Mouse (Mus musculus) bone marrow macrophage, adult 2 months (primary cell): ENCODE results near the gene Gria2. TPM values are rescaled to one million over a fixed set of nuclear protein-coding genes. Genes with fewer than 3 reads are reported as not detected.

Source experiments
- H3K27ac ChIP-seq: 2 replicates; pipeline ENCODE4 v1.5.1; 2012; ENCODE audit warnings: low read depth, low read length; ENCODE audit not compliant: insufficient read depth
- H3K4me1 ChIP-seq: 2 replicates; pipeline ENCODE4 v1.6.1; 2012; ENCODE audit warnings: low read length; ENCODE audit not compliant: control insufficient read depth, insufficient read depth
- H3K4me3 ChIP-seq: 2 replicates; pipeline ENCODE4 v1.5.1; 2012; ENCODE audit warnings: mild to moderate bottlenecking, low read length, moderate library complexity; ENCODE audit not compliant: insufficient read depth
- CTCF ChIP-seq: IDR thresholded peaks from 2 replicates; pipeline ENCODE4 v1.5.1; 2012; ENCODE audit warnings: low read depth, mild to moderate bottlenecking, low read length, moderate library complexity
- POLR2A ChIP-seq: IDR thresholded peaks from 2 replicates; pipeline ENCODE4 v1.6.1; 2012; ENCODE audit warnings: mild to moderate bottlenecking, low read depth, low read length, borderline replicate concordance
- polyA plus RNA-seq: library from polyadenylated mRNA; stranded (reverse); fragments of >200 nt; gene quantifications from 2 replicates; pipeline ENCODE4 v1.2.4, GENCODE M21; 2012; ENCODE audit not compliant: missing spikeins, insufficient read depth, insufficient read length

Gene Gria2
- polyA plus RNA-seq, 1 experiment: not detected

- Histone ChIP-seq H3K4me1 (no peaks in the 10 kb centered on the region), H3K4me3 (no peak overlapping the region), H3K27ac (no peak overlapping the region)
- TF ChIP-seq POLR2A: no peak
- no peak for TF ChIP-seq CTCF
Measured at GRCm38 (mm10) chr3:80713123-80713522, 89.5 kb downstream of the Gria2 start.

GRCm38 (mm10) chr3:80708992-80709391 lies 93.6 kb downstream of the Gria2 start:
- Histone ChIP-seq H3K4me3 (no peak overlapping the region), H3K27ac (no peak overlapping the region), H3K4me1 (no peaks in the 10 kb centered on the region)
- TF ChIP-seq CTCF: no peak
- TF ChIP-seq POLR2A: no peak

GRCm38 (mm10) chr3:80702173-80702572 lies 100.5 kb downstream of the Gria2 start:
- H3K4me1 ChIP-seq: no peaks in the 10 kb centered on the region
- TF ChIP-seq POLR2A (no peak), CTCF (no peak)
- H3K4me3 ChIP-seq: no peak overlapping the region
- no peak overlapping the region for H3K27ac ChIP-seq

GRCm38 (mm10) chr3:80697523-80697922 lies 105.1 kb downstream of the Gria2 start:
- no peaks in the 10 kb centered on the region for H3K4me1 ChIP-seq
- TF ChIP-seq POLR2A (no peak), CTCF (no peak)
- H3K27ac ChIP-seq: no peak overlapping the region
- no peak overlapping the region for H3K4me3 ChIP-seq

- TF ChIP-seq POLR2A: no peak
- no peak for TF ChIP-seq CTCF
- no peak overlapping the region for H3K27ac ChIP-seq
- no peaks in the 10 kb centered on the region for H3K4me1 ChIP-seq
- no peak overlapping the region for H3K4me3 ChIP-seq
Measured at GRCm38 (mm10) chr3:80694965-80695364, 107.7 kb downstream of the Gria2 start.

GRCm38 (mm10) chr3:80665105-80665504 lies 137.5 kb downstream of the Gria2 start:
- H3K4me1 ChIP-seq: no peaks in the 10 kb centered on the region
- H3K4me3 ChIP-seq: no peak overlapping the region
- H3K27ac ChIP-seq: no peak overlapping the region
- no peak for TF ChIP-seq POLR2A
- TF ChIP-seq CTCF: no peak

GRCm38 (mm10) chr3:80663293-80663692 lies 139.3 kb downstream of the Gria2 start:
- no peak overlapping the region for H3K27ac ChIP-seq
- H3K4me3 ChIP-seq: no peak overlapping the region
- no peaks in the 10 kb centered on the region for H3K4me1 ChIP-seq
- TF ChIP-seq POLR2A: no peak
- no peak for TF ChIP-seq CTCF

GRCm38 (mm10) chr3:80661838-80662237 lies 140.8 kb downstream of the Gria2 start:
- Histone ChIP-seq H3K27ac (no peak overlapping the region), H3K4me3 (no peak overlapping the region), H3K4me1 (no peaks in the 10 kb centered on the region)
- TF ChIP-seq POLR2A (no peak), CTCF (no peak)

GRCm38 (mm10) chr3:80652213-80652612 lies 150.4 kb downstream of the Gria2 start:
- Histone ChIP-seq H3K4me1 (no peaks in the 10 kb centered on the region), H3K4me3 (no peak overlapping the region), H3K27ac (no peak overlapping the region)
- TF ChIP-seq POLR2A (no peak), CTCF (no peak)

Other genes starting within 250 kb of the Gria2 start
- not detected in 2 replicates for gene Glrb, start 110.8 kb upstream of the Gria2 start, polyA plus RNA-seq
- 0.76 and 0.78 TPM in 2 replicates for gene Pdgfc, start 233.6 kb upstream of the Gria2 start, polyA plus RNA-seq